Mouse (Mus musculus): ENCODE results near the gene Taf4. TPM values are rescaled to one million over a fixed set of nuclear protein-coding genes. Genes with fewer than 3 reads are reported as not detected.

The Taf4 gene
- polyA plus RNA-seq, 1 experiment, result 26.3 TPM

DNA sequence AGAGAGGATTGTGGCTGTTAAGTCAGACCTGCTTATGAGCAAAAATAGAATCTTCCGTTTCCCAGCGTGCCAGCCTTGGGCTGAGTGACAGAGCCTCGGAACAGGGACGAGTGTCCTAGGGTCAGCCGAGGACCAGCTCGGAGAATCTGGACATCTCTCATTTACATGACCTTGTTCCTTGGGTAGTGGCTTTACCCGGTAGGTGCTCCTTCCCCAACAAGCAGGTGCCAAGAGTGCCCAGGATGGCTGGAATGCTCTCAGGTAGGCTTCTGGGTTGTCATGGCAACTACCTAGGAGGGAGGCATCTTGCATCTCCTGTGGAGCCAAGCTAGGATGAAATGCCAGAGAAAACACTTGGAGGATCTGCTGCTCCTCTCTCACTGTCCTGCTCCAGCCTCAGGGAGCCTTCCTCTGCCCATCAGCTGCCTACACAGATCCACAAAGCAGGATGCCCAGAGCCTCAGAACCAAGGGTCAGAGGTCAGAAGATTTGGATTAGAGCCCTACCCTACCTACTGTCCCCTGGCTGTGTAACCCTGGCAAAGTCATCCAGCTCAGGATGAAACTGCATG is 43.7 kb upstream of the Taf4 start:
- Histone ChIP-seq H3K27me3 (ENCODE audit: control insufficient read depth, insufficient read depth, low read length) (no peaks in the 10 kb centered on the region), H3K27ac (ENCODE audit: control insufficient read depth, insufficient read depth, low read length) (no peak overlapping the region), H3K36me3 (ENCODE audit: control insufficient read depth, insufficient read depth, low read length) (no peaks in the 10 kb centered on the region), H3K4me3 (ENCODE audit: control insufficient read depth, insufficient read depth, low read length) (no peak overlapping the region), H3K4me1 (replicated peaks; ENCODE audit: control insufficient read depth, insufficient read depth, low read length) (no peaks in the 10 kb centered on the region)
- TF ChIP-seq POLR2A (IDR thresholded peaks at IDR 0.05; ENCODE audit: control insufficient read depth, extremely low read depth, insufficient read depth, low read length, poor library complexity), result no peak
- TF ChIP-seq CTCF (IDR thresholded peaks at IDR 0.05; ENCODE audit: borderline replicate concordance, control insufficient read depth, extremely low read depth, insufficient read depth, low read length, poor library complexity), result no peak
- DNase-seq, result no peak
- 96% methylated on average over 7 of the region's 7 CpGs for WGBS

DNA sequence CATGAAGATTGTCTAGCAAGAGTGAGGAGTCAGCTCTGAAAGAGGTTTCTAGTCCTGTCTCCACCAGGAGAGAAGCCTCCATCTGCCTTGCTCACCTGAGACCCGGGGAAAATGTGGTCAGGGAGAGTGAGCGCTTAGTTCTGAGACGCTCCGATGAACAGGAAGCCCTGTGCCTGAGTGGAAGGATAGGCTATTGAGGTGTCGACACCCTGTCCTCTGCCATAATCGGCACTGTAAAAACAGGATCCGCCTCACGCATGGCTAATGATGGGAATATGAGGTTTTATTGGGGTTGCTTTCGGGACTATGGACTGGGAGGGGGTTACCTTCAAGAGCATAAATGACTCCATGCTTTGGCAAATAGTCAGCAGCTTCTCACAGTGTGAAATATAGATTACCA is 42.1 kb upstream of the Taf4 start:
- no peaks in the 10 kb centered on the region for H3K36me3 ChIP-seq (ENCODE audit: control insufficient read depth, insufficient read depth, low read length)
- H3K27me3 ChIP-seq (ENCODE audit: control insufficient read depth, insufficient read depth, low read length), result no peaks in the 10 kb centered on the region
- no peak for TF ChIP-seq POLR2A (IDR thresholded peaks at IDR 0.05; ENCODE audit: control insufficient read depth, extremely low read depth, insufficient read depth, low read length, poor library complexity)
- no peak for TF ChIP-seq CTCF (IDR thresholded peaks at IDR 0.05; ENCODE audit: borderline replicate concordance, control insufficient read depth, extremely low read depth, insufficient read depth, low read length, poor library complexity)
- 84% methylated on average over 9 of the region's 9 CpGs for WGBS
- DNase-seq, result no peak
- no peaks in the 10 kb centered on the region for H3K4me1 ChIP-seq (replicated peaks; ENCODE audit: control insufficient read depth, insufficient read depth, low read length)
- no peak overlapping the region for H3K27ac ChIP-seq (ENCODE audit: control insufficient read depth, insufficient read depth, low read length)
- H3K4me3 ChIP-seq (ENCODE audit: control insufficient read depth, insufficient read depth, low read length), result no peak overlapping the region

DNA sequence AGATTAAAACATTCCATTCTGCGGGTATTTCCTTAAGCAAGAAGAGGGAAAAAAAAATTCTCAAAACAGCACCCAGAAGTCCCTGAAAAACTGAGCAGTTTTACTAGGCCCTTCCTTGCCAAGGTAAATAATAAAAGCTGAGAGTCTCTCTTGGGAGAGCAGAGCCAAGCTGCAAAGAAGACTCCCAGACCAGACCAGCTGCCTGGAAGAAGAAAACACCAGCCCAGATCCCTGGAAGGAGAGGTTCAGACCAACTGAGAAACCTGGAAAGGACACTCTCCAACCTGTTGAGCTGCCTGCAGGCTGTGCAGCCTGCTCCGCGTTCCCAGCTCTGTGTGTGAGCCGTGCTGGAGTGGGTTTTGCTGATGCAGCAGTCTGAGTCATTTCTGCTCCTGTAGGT is 41.2 kb upstream of the Taf4 start:
- DNase-seq, result no peak
- TF ChIP-seq CTCF (IDR thresholded peaks at IDR 0.05; ENCODE audit: borderline replicate concordance, control insufficient read depth, extremely low read depth, insufficient read depth, low read length, poor library complexity), result no peak
- TF ChIP-seq POLR2A (IDR thresholded peaks at IDR 0.05; ENCODE audit: control insufficient read depth, extremely low read depth, insufficient read depth, low read length, poor library complexity), result no peak
- no peak overlapping the region for H3K4me3 ChIP-seq (ENCODE audit: control insufficient read depth, insufficient read depth, low read length)
- 90% methylated on average over 4 of the region's 4 CpGs for WGBS
- no peaks in the 10 kb centered on the region for H3K27me3 ChIP-seq (ENCODE audit: control insufficient read depth, insufficient read depth, low read length)
- H3K27ac ChIP-seq (ENCODE audit: control insufficient read depth, insufficient read depth, low read length), result no peak overlapping the region
- H3K36me3 ChIP-seq (ENCODE audit: control insufficient read depth, insufficient read depth, low read length), result no peaks in the 10 kb centered on the region
- no peaks in the 10 kb centered on the region for H3K4me1 ChIP-seq (replicated peaks; ENCODE audit: control insufficient read depth, insufficient read depth, low read length)

DNA sequence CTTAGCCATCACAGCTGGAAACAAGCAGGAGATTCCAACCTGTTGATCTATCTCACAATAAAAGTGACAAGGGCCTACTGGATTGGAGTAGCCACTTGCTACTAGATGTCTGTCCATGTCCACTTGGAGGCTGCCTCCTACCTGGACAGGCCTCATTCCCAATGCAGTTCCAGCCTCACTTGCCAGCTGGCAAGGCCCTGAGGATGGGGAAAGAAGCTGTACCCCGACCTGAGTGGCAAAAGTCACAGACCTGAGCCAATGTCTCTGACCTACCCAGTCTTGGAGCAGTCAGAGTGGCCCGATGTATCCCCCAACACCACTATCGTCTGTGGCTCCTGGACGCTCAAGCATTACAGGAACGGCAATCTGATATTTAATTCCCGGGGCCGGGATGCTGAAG is 37.2 kb upstream of the Taf4 start:
- H3K36me3 ChIP-seq (ENCODE audit: control insufficient read depth, insufficient read depth, low read length), result no peaks in the 10 kb centered on the region
- no peak overlapping the region for H3K27ac ChIP-seq (ENCODE audit: control insufficient read depth, insufficient read depth, low read length)
- H3K27me3 ChIP-seq (ENCODE audit: control insufficient read depth, insufficient read depth, low read length), result no peaks in the 10 kb centered on the region
- no peak for TF ChIP-seq CTCF (IDR thresholded peaks at IDR 0.05; ENCODE audit: borderline replicate concordance, control insufficient read depth, extremely low read depth, insufficient read depth, low read length, poor library complexity)
- TF ChIP-seq POLR2A (IDR thresholded peaks at IDR 0.05; ENCODE audit: control insufficient read depth, extremely low read depth, insufficient read depth, low read length, poor library complexity), result no peak
- H3K4me3 ChIP-seq (ENCODE audit: control insufficient read depth, insufficient read depth, low read length), result no peak overlapping the region
- 97% methylated on average over 7 of the region's 7 CpGs for WGBS
- no peaks in the 10 kb centered on the region for H3K4me1 ChIP-seq (replicated peaks; ENCODE audit: control insufficient read depth, insufficient read depth, low read length)
- DNase-seq, result no peak

DNA sequence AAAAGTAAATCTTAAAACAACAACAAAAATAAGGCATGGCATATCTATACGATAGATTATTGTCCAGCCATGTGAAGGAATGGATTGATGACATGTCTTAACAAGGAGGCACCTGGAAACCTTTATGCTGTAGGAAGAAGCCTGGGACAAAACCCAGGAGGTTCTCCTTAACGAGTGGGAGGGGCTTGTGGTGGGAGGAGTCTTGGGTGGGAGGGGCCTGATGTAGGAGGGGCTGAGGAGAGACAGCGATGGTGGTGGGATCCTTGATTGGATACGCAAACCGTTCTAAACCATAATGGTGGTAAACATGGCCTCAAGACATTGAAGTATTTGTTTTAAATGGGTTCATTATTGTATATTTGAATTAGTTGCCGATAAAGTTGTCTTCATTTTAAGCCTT is 34.9 kb upstream of the Taf4 start:
- H3K27ac ChIP-seq (ENCODE audit: control insufficient read depth, insufficient read depth, low read length), result no peak overlapping the region

DNA sequence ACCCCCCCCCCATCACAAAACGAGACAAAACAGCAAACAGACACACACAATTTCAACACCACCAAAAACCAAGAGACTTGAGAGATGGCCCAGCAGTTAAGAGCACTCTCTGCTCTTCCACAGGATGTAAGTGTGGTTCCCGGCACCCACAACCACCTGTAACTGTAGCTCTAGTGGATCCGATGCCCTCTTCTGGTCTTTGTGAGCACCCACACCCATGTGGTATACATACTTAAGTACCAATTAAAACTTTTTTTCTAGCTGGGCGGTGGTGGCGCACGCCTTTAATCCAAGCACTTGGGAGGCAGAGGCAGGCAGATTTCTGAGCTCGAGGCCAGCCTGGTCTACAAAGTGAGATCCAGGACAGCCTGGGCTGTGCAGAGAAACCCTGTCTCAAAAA is 34.2 kb upstream of the Taf4 start:
- no peak for TF ChIP-seq CTCF (IDR thresholded peaks at IDR 0.05; ENCODE audit: borderline replicate concordance, control insufficient read depth, extremely low read depth, insufficient read depth, low read length, poor library complexity)
- no peak for TF ChIP-seq POLR2A (IDR thresholded peaks at IDR 0.05; ENCODE audit: control insufficient read depth, extremely low read depth, insufficient read depth, low read length, poor library complexity)

More for the DNA sequence above, 34.9 kb upstream of the Taf4 start:
- WGBS, result 90% methylated on average over 6 of the region's 6 CpGs
- no peak for DNase-seq
- no peak for TF ChIP-seq CTCF (IDR thresholded peaks at IDR 0.05; ENCODE audit: borderline replicate concordance, control insufficient read depth, extremely low read depth, insufficient read depth, low read length, poor library complexity)
- TF ChIP-seq POLR2A (IDR thresholded peaks at IDR 0.05; ENCODE audit: control insufficient read depth, extremely low read depth, insufficient read depth, low read length, poor library complexity), result no peak
- Histone ChIP-seq H3K36me3 (ENCODE audit: control insufficient read depth, insufficient read depth, low read length) (no peaks in the 10 kb centered on the region), H3K4me1 (replicated peaks; ENCODE audit: control insufficient read depth, insufficient read depth, low read length) (no peaks in the 10 kb centered on the region), H3K27me3 (ENCODE audit: control insufficient read depth, insufficient read depth, low read length) (no peaks in the 10 kb centered on the region), H3K4me3 (ENCODE audit: control insufficient read depth, insufficient read depth, low read length) (no peak overlapping the region)

More for the DNA sequence above, 34.2 kb upstream of the Taf4 start:
- DNase-seq, result no peak
- Histone ChIP-seq H3K4me3 (ENCODE audit: control insufficient read depth, insufficient read depth, low read length) (no peak overlapping the region), H3K27me3 (ENCODE audit: control insufficient read depth, insufficient read depth, low read length) (no peaks in the 10 kb centered on the region), H3K4me1 (replicated peaks; ENCODE audit: control insufficient read depth, insufficient read depth, low read length) (no peaks in the 10 kb centered on the region), H3K27ac (ENCODE audit: control insufficient read depth, insufficient read depth, low read length) (no peak overlapping the region), H3K36me3 (ENCODE audit: control insufficient read depth, insufficient read depth, low read length) (no peaks in the 10 kb centered on the region)
- WGBS, result 97% methylated on average over 7 of the region's 7 CpGs

Measured in thymus, adult 2 months (tissue).